Mouse (Mus musculus) cerebellum, adult 18-20 months (tissue): ENCODE data around the gene Tmem267.
"Not testable (repeated sequence)": the region's sequence is repeated elsewhere in the genome, so short reads cannot be mapped to it uniquely, and the experiment has no call there.

ENCODE experiments used
- DNase-seq, 2 experiments: peaks; one replicate each; pipeline ENCODE4 v3.0.0; 2021

Tmem267 gene

DNA sequence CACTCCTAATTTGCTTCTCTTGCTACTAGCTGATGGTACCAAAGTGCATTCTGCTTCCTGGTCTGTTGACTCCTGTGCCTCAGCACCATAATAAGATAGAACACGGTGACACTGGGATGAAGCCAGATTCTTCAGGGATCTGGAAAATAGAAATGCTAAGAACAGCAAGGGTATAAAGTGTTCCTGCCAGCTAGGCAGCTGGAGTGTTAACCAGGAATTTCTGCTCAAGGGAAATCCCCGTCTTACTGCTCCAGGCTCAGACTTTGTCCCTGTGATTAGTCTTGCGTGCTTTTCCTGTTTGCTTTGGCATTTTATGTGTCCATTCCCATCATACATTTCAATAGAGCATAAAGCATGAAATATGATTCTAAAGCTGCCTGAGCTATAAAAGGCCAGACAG is 131.9 kb downstream of the Tmem267 start:
- no peak for DNase-seq

- DNase-seq, result no peak
Observed at GRCm38 (mm10) chr13:119623634-119624033, 135.8 kb downstream of the Tmem267 start, which contains the start of gene Ccl28. Gene Ccl28, plus strand, starts transcription at chr13:119623819.

DNA sequence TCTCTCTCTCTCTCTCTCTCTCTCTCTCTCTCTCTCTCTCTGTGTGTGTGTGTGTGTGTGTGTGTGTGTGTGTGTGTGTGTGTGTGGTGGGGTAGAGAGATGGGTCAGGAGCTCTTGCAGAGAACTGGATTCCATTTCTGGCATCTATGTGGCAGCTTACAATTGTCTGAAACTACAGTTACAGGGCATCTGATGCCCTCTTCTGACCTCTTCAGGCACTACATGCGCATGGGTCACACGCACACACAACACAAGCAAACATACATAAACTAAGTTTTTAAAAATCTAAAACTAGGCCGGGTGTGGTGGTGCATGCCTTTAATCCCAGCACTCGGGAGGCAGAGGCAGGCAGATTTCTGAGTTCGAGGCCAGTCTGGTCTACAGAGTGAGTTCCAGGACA is 138.1 kb downstream of the Tmem267 start:
- DNase-seq, result not testable (repeated sequence)

DNA sequence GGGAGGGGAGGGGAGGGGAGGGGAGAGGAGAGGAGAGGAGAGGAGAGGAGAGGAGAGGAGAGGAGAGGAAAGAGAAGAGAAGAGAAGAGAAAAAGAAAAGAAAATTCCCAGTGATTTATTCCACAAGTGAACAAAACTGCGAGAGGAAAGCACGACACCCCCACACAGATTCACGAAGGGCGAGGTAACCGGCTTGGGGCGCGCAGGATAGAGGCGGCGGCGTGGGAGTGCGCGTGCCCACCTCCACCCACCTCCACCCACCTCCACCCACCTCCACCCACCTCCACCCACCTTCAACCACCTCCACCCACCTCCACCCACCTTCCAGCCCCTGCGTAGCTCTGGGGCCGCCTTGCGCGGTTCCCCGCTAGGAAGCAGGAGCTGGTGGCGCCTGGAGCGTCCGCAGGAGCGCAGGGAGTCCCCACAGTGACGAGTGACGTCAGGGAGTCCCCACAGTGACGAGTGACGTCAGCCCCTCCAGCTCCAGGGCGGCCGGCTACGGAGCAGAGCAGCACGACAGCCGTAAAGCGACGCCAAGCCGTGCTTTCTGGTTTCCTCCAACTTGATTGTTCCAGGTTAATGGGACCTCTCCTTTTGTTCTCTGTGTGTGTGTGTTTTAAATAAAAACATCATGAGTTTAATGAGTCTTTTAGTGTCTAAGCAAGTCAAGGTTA is 143.8 kb downstream of the Tmem267 start:
- peak; percentile 89 to 90 for DNase-seq

GRCm38 (mm10) chr13:119632156-119632548 is 144.3 kb downstream of the Tmem267 start:
- no peak for DNase-seq

DNA sequence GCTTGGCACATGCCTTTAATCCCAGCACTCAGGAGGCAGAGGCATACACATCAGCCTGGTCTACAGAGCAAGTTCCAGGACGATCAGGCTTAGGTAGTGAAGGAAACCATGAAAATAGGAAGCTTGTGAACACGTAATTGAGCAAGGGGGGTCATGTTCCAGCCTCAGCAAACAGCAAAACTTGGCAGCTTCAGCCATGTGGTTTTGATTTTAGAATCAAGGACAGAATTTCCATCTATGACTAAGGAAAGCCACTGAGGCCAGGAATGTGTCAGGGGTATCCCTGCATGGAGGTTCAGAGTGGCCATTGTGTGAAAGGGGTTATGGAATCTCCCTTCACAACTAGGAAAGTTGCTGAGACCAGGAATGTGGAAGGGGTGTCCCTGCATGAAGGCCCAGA is 147.7 kb downstream of the Tmem267 start:
- DNase-seq, result no peak

GRCm38 (mm10) chr13:119637837-119638236 is 150.0 kb downstream of the Tmem267 start:
- no peak for DNase-seq

DNA sequence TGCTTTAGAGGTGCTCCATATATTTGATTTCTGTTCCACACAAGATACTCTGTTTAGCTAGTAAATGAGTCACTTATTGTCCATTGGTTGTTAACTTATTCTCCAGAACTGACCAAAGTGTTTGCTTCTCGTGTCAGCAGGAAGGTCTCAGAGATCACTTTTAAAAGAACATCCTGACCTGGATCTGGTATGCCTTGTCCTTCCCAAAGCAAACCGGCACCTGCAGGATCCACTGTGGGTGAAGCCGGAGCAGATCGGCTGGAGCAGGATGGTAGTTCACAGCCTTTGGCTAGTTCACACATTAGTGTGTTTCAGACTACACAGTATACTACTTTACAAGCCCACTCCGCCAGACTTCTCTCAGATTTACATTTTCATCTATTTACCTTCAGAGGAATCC is 150.6 kb downstream of the Tmem267 start:
- no peak for DNase-seq

DNA sequence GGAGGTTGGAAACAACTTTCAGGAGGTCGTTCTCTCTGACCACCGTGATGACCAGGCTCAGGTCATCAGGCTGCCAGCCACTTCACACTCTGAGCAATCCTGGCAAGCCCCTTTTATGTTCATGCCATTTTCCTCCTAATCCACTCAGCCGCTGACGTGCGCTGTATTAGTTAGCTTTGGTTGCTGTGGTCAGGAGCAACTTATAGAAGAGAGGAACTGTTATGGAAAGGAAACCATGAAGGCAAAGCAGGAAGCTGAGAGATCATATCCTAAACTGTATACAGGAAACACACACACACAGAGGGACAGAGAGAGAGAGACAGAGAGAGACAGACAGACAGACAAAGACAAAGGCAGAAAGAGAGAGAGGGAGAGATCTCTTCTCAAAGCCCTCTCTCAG is 151.5 kb downstream of the Tmem267 start:
- DNase-seq, result no peak

GRCm38 (mm10) chr13:119640504-119640903 is 152.7 kb downstream of the Tmem267 start:
- DNase-seq, result peak; percentile 14 to 34

GRCm38 (mm10) chr13:119641145-119641544 is 153.3 kb downstream of the Tmem267 start:
- DNase-seq, result no peak

DNA sequence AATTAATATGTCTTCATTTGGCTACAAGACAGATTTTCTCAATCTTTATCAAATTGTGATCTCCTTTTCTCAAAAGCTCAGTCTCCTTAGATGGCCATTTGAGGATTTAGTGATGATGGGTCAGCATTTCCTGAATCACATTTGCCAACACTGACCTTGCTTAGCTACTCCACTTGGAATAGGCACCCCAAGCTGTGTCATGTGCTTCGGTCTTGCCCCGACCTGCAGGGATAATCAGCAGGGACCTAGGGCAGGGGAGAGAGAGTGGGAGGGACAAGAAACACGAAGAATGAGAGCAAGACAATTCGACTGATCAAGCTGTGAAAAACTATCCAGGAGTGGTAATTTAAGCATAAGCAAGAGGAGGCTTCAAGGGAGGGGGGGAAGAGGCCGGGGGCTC is 156.9 kb downstream of the Tmem267 start:
- DNase-seq, result no peak

- no peak for DNase-seq
Observed at GRCm38 (mm10) chr13:119646511-119646910, 158.7 kb downstream of the Tmem267 start.

DNA sequence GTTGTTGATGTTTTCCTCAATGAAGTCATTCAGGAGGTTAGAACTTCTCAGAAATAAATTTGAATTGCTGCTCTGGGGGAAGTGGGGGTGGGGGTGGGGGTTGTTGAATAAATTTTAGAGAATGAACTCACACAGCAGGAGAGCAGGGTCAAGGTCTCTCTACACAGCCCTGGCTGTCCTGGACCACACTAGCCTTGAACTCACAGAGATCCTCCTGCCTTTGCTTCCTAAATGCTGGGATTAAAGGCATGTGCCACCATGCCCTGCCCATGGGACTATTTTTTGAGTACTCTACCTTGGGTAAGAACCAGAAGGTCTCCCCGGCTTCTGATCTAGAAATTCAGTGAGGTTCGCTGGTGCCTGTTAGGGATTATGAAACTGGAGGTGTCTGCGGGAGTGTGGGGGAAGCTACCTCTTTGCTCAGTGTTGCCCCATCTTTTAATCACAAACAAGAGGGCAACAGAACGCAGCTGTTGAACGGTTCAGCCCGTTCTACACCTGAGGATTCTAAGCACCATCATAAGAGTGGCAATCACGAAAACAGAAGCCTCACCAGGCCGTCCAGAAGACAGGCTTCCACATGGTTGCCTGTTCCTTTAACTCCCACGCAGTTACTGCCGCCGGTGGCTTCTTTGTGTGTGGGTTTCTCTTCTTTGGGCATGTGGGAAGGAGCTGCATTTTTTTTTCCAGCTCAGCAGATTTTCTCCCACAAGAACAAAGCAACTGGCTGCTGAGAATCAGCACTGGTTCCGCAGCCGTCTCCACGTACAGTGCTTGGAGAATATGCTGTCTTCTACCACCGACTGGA is 161.3 kb downstream of the Tmem267 start:
- DNase-seq, result no peak

DNA sequence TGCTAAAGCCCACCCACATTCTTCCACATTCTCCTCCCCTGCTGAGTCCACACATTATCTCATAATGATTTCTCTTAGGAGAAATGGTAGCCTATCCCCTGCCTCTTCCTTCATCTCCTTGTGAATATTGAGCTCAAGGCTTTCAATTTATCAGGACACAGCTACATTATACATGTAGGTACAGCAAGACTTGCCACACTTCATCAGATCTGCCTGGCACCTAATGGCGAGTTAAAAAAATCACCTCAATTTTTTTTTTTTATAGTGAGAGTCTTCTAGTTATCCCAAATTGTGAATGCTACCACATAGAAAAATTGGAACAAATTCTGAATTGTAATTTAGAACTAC is 161.8 kb downstream of the Tmem267 start:
- no peak for DNase-seq

DNA sequence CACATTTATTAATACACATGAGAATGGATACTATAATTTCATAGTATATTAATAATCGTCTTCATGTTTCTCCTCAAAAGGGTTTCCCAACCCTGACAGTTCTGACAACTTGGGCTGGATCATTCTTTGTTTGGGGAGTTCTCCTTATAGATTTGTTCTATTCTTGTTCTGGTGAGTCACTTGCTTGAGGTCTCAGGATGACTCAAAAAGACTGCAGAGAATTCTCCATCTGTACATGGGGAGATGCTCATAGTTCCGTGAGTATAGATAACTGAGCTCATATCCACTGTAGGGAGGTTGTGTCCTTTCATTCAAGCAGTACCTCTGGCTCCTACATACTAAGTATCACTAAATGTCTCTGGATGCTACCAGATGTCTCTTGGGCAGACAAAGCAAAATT is 166.9 kb downstream of the Tmem267 start:
- DNase-seq, result no peak

GRCm38 (mm10) chr13:119656246-119656645 is 168.4 kb downstream of the Tmem267 start:
- DNase-seq, result no peak

DNA sequence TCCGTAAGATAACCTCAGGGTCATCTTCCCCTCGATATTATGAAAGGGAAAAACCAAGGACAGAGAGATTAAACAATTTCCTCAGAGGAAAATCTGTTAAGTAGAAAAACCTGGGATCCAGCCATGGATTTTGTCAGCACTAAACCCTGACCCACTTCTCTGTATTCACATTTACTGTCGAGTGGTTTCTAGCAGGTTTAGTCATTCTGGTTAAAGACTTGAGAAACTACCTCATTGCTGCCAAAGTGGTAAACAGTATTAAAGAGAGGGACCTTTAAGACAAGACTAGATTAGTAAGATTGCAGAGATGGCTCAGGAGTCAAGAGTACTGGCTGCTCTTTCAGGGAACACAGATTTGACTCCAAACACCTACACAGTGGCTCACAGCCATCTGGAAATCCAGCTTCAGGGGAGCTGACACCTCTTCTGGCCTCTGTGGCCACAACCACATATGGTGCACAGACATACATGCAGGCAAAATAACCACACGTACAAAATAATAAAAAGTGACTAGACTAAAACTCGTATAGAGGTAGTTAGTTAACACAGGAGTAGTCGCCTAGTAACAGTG is 169.1 kb downstream of the Tmem267 start:
- peak; percentile 12 to 19 for DNase-seq
